Mouse (Mus musculus): ENCODE results near the gene Zfp384. TPM values are rescaled to one million over a fixed set of nuclear protein-coding genes. Genes with fewer than 3 reads are reported as not detected.
"Not testable (repeated sequence)": the region's sequence is repeated elsewhere in the genome, so short reads cannot be mapped to it uniquely, and the experiment has no call there.

Zfp384 gene
- polyA plus RNA-seq, 1 experiment from 2014 or later, result 8.7 TPM

GRCm38 (mm10) chr6:125005086-125005485 is 3.9 kb upstream of the Zfp384 start:
- H3K9me3 ChIP-seq (replicated peaks; ENCODE audit: control insufficient read depth, low read length), result no peaks in the 10 kb centered on the region
- H3K4me2 ChIP-seq (ENCODE audit: low read depth, low read length), result no peak overlapping the region; the same call in 1 of the 2 replicates
- H3K36me3 ChIP-seq (ENCODE audit: control insufficient read depth, insufficient read depth), result no peaks in the 10 kb centered on the region
- 34% methylated on average over 3 of the region's 3 CpGs for WGBS
- H3K27me3 ChIP-seq (ENCODE audit: control insufficient read depth, insufficient read depth, low read length), result peaks cover 9% of the 10 kb centered on the region
- no peak overlapping the region for H3K9ac ChIP-seq (ENCODE audit: low read length)
- H3K4me1 ChIP-seq (ENCODE audit: control insufficient read depth, insufficient read depth, low read length), result peaks cover 20% of the 10 kb centered on the region
- no peak for ATAC-seq (replicated peaks; ENCODE audit: extremely low read depth, insufficient read depth, low FRiP score)
- no peak overlapping the region for H3K27ac ChIP-seq (ENCODE audit: low read length)
- no peak overlapping the region for H3K4me3 ChIP-seq (ENCODE audit: low read length)

GRCm38 (mm10) chr6:125008060-125008459 is 885 bp upstream of the Zfp384 start:
- Histone ChIP-seq H3K27ac (ENCODE audit: low read length) (no peak overlapping the region; the same call in 1 of the 2 replicates), H3K4me3 (ENCODE audit: low read length) (peak overlapping the region; percentile 79), H3K4me1 (ENCODE audit: control insufficient read depth, insufficient read depth, low read length) (peaks cover 26% of the 10 kb centered on the region), H3K9me3 (replicated peaks; ENCODE audit: control insufficient read depth, low read length) (no peaks in the 10 kb centered on the region), H3K27me3 (ENCODE audit: control insufficient read depth, insufficient read depth, low read length) (no peaks in the 10 kb centered on the region), H3K4me2 (ENCODE audit: low read depth, low read length) (peak overlapping the region; percentile 82), H3K36me3 (ENCODE audit: control insufficient read depth, insufficient read depth) (peaks cover 10% of the 10 kb centered on the region), H3K9ac (ENCODE audit: low read length) (peak overlapping the region; percentile 74)
- 39% methylated on average over 13 of the region's 13 CpGs for WGBS
- no peak for ATAC-seq (replicated peaks; ENCODE audit: extremely low read depth, insufficient read depth, low FRiP score)

GRCm38 (mm10) chr6:125008586-125009128 is 288 bp upstream of the Zfp384 start:
- H3K36me3 ChIP-seq (ENCODE audit: control insufficient read depth, insufficient read depth), result peaks cover 12% of the 10 kb centered on the region
- under 1% methylated on average over 32 of the region's 34 CpGs for WGBS
- H3K9ac ChIP-seq (ENCODE audit: low read length), result peak overlapping the region; percentile 94
- peak overlapping the region; percentile 83 for H3K4me2 ChIP-seq (ENCODE audit: low read depth, low read length)
- H3K9me3 ChIP-seq (replicated peaks; ENCODE audit: control insufficient read depth, low read length), result no peaks in the 10 kb centered on the region
- no peaks in the 10 kb centered on the region for H3K27me3 ChIP-seq (ENCODE audit: control insufficient read depth, insufficient read depth, low read length)
- H3K4me1 ChIP-seq (ENCODE audit: control insufficient read depth, insufficient read depth, low read length), result peaks cover 21% of the 10 kb centered on the region
- H3K27ac ChIP-seq (ENCODE audit: low read length), result peak overlapping the region; percentile 99
- H3K4me3 ChIP-seq (ENCODE audit: low read length), result peak overlapping the region; percentile 79
- peak; percentile 97 for ATAC-seq (replicated peaks; ENCODE audit: extremely low read depth, insufficient read depth, low FRiP score)

- Histone ChIP-seq H3K27ac (ENCODE audit: low read length) (peak overlapping the region; percentile 99), H3K4me1 (ENCODE audit: control insufficient read depth, insufficient read depth, low read length) (peaks cover 14% of the 10 kb centered on the region), H3K4me3 (ENCODE audit: low read length) (peak overlapping the region; percentile 79), H3K9ac (ENCODE audit: low read length) (peak overlapping the region; percentile 94), H3K4me2 (ENCODE audit: low read depth, low read length) (peak overlapping the region; percentile 83), H3K9me3 (replicated peaks; ENCODE audit: control insufficient read depth, low read length) (no peaks in the 10 kb centered on the region), H3K36me3 (ENCODE audit: control insufficient read depth, insufficient read depth) (peaks cover 14% of the 10 kb centered on the region), H3K27me3 (ENCODE audit: control insufficient read depth, insufficient read depth, low read length) (no peaks in the 10 kb centered on the region)
- under 1% methylated on average over 62 of the region's 78 CpGs for WGBS
- ATAC-seq (replicated peaks; ENCODE audit: extremely low read depth, insufficient read depth, low FRiP score), result peak; percentile 82
Observed at GRCm38 (mm10) chr6:125009181-125010073, 482 bp downstream of the Zfp384 start.

GRCm38 (mm10) chr6:125017682-125018081 is 8.7 kb downstream of the Zfp384 start:
- Histone ChIP-seq H3K4me2 (ENCODE audit: low read depth, low read length) (no peak overlapping the region), H3K4me3 (ENCODE audit: low read length) (no peak overlapping the region), H3K9me3 (replicated peaks; ENCODE audit: control insufficient read depth, low read length) (no peaks in the 10 kb centered on the region), H3K9ac (ENCODE audit: low read length) (no peak overlapping the region), H3K27ac (ENCODE audit: low read length) (no peak overlapping the region), H3K27me3 (ENCODE audit: control insufficient read depth, insufficient read depth, low read length) (no peaks in the 10 kb centered on the region), H3K36me3 (ENCODE audit: control insufficient read depth, insufficient read depth) (peaks cover 21% of the 10 kb centered on the region), H3K4me1 (ENCODE audit: control insufficient read depth, insufficient read depth, low read length) (no peaks in the 10 kb centered on the region)
- no peak for ATAC-seq (replicated peaks; ENCODE audit: extremely low read depth, insufficient read depth, low FRiP score)
- 95% methylated on average over 3 of the region's 3 CpGs for WGBS

GRCm38 (mm10) chr6:125030532-125030931 is 21.6 kb downstream of the Zfp384 start:
- not testable (repeated sequence) for H3K4me3 ChIP-seq (ENCODE audit: low read length); H3K27me3 ChIP-seq (ENCODE audit: control insufficient read depth, insufficient read depth, low read length); H3K9ac ChIP-seq (ENCODE audit: low read length); H3K27ac ChIP-seq (ENCODE audit: low read length); H3K4me2 ChIP-seq (ENCODE audit: low read depth, low read length); H3K9me3 ChIP-seq (replicated peaks; ENCODE audit: control insufficient read depth, low read length); ATAC-seq (replicated peaks; ENCODE audit: extremely low read depth, insufficient read depth, low FRiP score); H3K4me1 ChIP-seq (ENCODE audit: control insufficient read depth, insufficient read depth, low read length)
- 30% methylated on average over 6 of the region's 9 CpGs for WGBS
- peaks cover 46% of the 10 kb centered on the region for H3K36me3 ChIP-seq (ENCODE audit: control insufficient read depth, insufficient read depth)

GRCm38 (mm10) chr6:125031604-125032003 is 22.7 kb downstream of the Zfp384 start:
- Histone ChIP-seq H3K36me3 (ENCODE audit: control insufficient read depth, insufficient read depth) (peaks cover 53% of the 10 kb centered on the region), H3K4me3 (ENCODE audit: low read length) (no peak overlapping the region), H3K27ac (ENCODE audit: low read length) (no peak overlapping the region), H3K27me3 (ENCODE audit: control insufficient read depth, insufficient read depth, low read length) (no peaks in the 10 kb centered on the region), H3K9ac (ENCODE audit: low read length) (no peak overlapping the region), H3K4me1 (ENCODE audit: control insufficient read depth, insufficient read depth, low read length) (no peaks in the 10 kb centered on the region), H3K4me2 (ENCODE audit: low read depth, low read length) (no peak overlapping the region), H3K9me3 (replicated peaks; ENCODE audit: control insufficient read depth, low read length) (no peaks in the 10 kb centered on the region)
- ATAC-seq (replicated peaks; ENCODE audit: extremely low read depth, insufficient read depth, low FRiP score), result no peak
- WGBS, result 83% methylated on average over 16 of the region's 16 CpGs

- Histone ChIP-seq H3K36me3 (ENCODE audit: control insufficient read depth, insufficient read depth) (peaks cover 30% of the 10 kb centered on the region), H3K4me3 (ENCODE audit: low read length) (peak overlapping the region; percentile 84), H3K9ac (ENCODE audit: low read length) (peak overlapping the region; percentile 58; the same call in 1 of the 2 replicates), H3K27ac (ENCODE audit: low read length) (peak overlapping the region; percentile 82), H3K4me2 (ENCODE audit: low read depth, low read length) (peak overlapping the region; percentile 74), H3K4me1 (ENCODE audit: control insufficient read depth, insufficient read depth, low read length) (peaks cover 10% of the 10 kb centered on the region), H3K27me3 (ENCODE audit: control insufficient read depth, insufficient read depth, low read length) (no peaks in the 10 kb centered on the region), H3K9me3 (replicated peaks; ENCODE audit: control insufficient read depth, low read length) (no peaks in the 10 kb centered on the region)
- no peak for ATAC-seq (replicated peaks; ENCODE audit: extremely low read depth, insufficient read depth, low FRiP score)
- WGBS, result 78% methylated on average over 4 of the region's 4 CpGs
Observed at GRCm38 (mm10) chr6:125038666-125039065, 29.7 kb downstream of the Zfp384 start.

GRCm38 (mm10) chr6:125039131-125039530 is 30.2 kb downstream of the Zfp384 start:
- H3K27ac ChIP-seq (ENCODE audit: low read length), result peak overlapping the region; percentile 82
- H3K4me2 ChIP-seq (ENCODE audit: low read depth, low read length), result peak overlapping the region; percentile 74
- peaks cover 28% of the 10 kb centered on the region for H3K36me3 ChIP-seq (ENCODE audit: control insufficient read depth, insufficient read depth)
- no peaks in the 10 kb centered on the region for H3K9me3 ChIP-seq (replicated peaks; ENCODE audit: control insufficient read depth, low read length)
- H3K27me3 ChIP-seq (ENCODE audit: control insufficient read depth, insufficient read depth, low read length), result no peaks in the 10 kb centered on the region
- ATAC-seq (replicated peaks; ENCODE audit: extremely low read depth, insufficient read depth, low FRiP score), result peak; percentile 5; the same call in 1 of the 2 replicates
- 6% methylated on average over 8 of the region's 8 CpGs for WGBS
- peak overlapping the region; percentile 84 for H3K4me3 ChIP-seq (ENCODE audit: low read length)
- H3K4me1 ChIP-seq (ENCODE audit: control insufficient read depth, insufficient read depth, low read length), result peaks cover 10% of the 10 kb centered on the region
- peak overlapping the region; percentile 58 for H3K9ac ChIP-seq (ENCODE audit: low read length)
